Mouse (Mus musculus): ENCODE results near the gene Rab3gap2. TPM values are rescaled to one million over a fixed set of nuclear protein-coding genes. Genes with fewer than 3 reads are reported as not detected.
A peak's percentile ranks its signal among the peaks of the same experiment; 100 is the strongest.

Gene Rab3gap2
- polyA plus RNA-seq (2015; fragmentation: Nextera tagmentation; extraction: Ambion mirVana): 20.1 and 20.4 TPM in 2 replicates

- H3K27ac ChIP-seq (ENCODE audit: low read length): peak within 1 kb of the TSS; percentile 92
- no peaks in the 10 kb centered on the region for H3K27me3 ChIP-seq (ENCODE audit: control insufficient read depth, insufficient read depth, low read depth, low read length)
- WGBS: under 1% methylated on average over 57 of the region's 57 CpGs
Measured at GRCm38 (mm10) chr1:185203909-185204661, at the start of gene Rab3gap2. TSS of gene Rab3gap2 (plus strand) at chr1:185204117.

GRCm38 (mm10) chr1:185173641-185174040, 30.3 kb upstream of the Rab3gap2 start:
- Histone ChIP-seq H3K4me1 (replicated peaks; ENCODE audit: control insufficient read depth, insufficient read depth, low read length) (no peaks in the 10 kb centered on the region), H3K36me3 (ENCODE audit: control insufficient read depth, insufficient read depth, low read length) (no peaks in the 10 kb centered on the region), H3K27ac (ENCODE audit: low read length) (no peak overlapping the region), H3K4me2 (ENCODE audit: low read depth, low read length) (no peak overlapping the region), H3K27me3 (ENCODE audit: control insufficient read depth, insufficient read depth, low read depth, low read length) (no peaks in the 10 kb centered on the region), H3K9ac (ENCODE audit: low read length) (no peak overlapping the region), H3K9me3 (ENCODE audit: control insufficient read depth, low read length) (no peaks in the 10 kb centered on the region), H3K4me3 (ENCODE audit: low read length) (no peak overlapping the region)
- 83% methylated on average over 5 of the region's 5 CpGs for WGBS
- ATAC-seq (ENCODE audit: low read depth): no peak

More at GRCm38 (mm10) chr1:185203909-185204661, at the start of gene Rab3gap2:
- Histone ChIP-seq H3K9ac (ENCODE audit: low read length) (peak within 1 kb of the TSS; percentile 96), H3K4me3 (ENCODE audit: low read length) (peak within 1 kb of the TSS; percentile 88), H3K4me1 (replicated peaks; ENCODE audit: control insufficient read depth, insufficient read depth, low read length) (peaks cover 4% of the 10 kb centered on the region), H3K4me2 (ENCODE audit: low read depth, low read length) (peak within 1 kb of the TSS; percentile 84), H3K36me3 (ENCODE audit: control insufficient read depth, insufficient read depth, low read length) (0 out of 2 replicates have a peak, but pooled peaks cover 2% of the 10 kb centered on the region), H3K9me3 (ENCODE audit: control insufficient read depth, low read length) (no peaks in the 10 kb centered on the region)
- ATAC-seq (ENCODE audit: low read depth): peak; percentile 97

- no peak overlapping the region for H3K4me3 ChIP-seq (ENCODE audit: low read length)
- no peak overlapping the region for H3K27ac ChIP-seq (ENCODE audit: low read length)
- H3K9me3 ChIP-seq (ENCODE audit: control insufficient read depth, low read length): no peaks in the 10 kb centered on the region
- WGBS: 73% methylated on average over 6 of the region's 6 CpGs
- H3K4me2 ChIP-seq (ENCODE audit: low read depth, low read length): no peak overlapping the region
- H3K27me3 ChIP-seq (ENCODE audit: control insufficient read depth, insufficient read depth, low read depth, low read length): no peaks in the 10 kb centered on the region
- ATAC-seq (ENCODE audit: low read depth): no peak
- no peaks in the 10 kb centered on the region for H3K4me1 ChIP-seq (replicated peaks; ENCODE audit: control insufficient read depth, insufficient read depth, low read length)
- no peaks in the 10 kb centered on the region for H3K36me3 ChIP-seq (ENCODE audit: control insufficient read depth, insufficient read depth, low read length)
- H3K9ac ChIP-seq (ENCODE audit: low read length): no peak overlapping the region
Measured at GRCm38 (mm10) chr1:185177860-185178259, 26.1 kb upstream of the Rab3gap2 start.

GRCm38 (mm10) chr1:185183591-185184330, 20.2 kb upstream of the Rab3gap2 start:
- 50% methylated on average over 9 of the region's 9 CpGs for WGBS

GRCm38 (mm10) chr1:185185556-185185955, 18.4 kb upstream of the Rab3gap2 start:
- no peak overlapping the region for H3K4me2 ChIP-seq (ENCODE audit: low read depth, low read length)
- 57% methylated on average over 9 of the region's 9 CpGs for WGBS
- no peaks in the 10 kb centered on the region for H3K27me3 ChIP-seq (ENCODE audit: control insufficient read depth, insufficient read depth, low read depth, low read length)
- H3K4me1 ChIP-seq (replicated peaks; ENCODE audit: control insufficient read depth, insufficient read depth, low read length): no peaks in the 10 kb centered on the region
- H3K36me3 ChIP-seq (ENCODE audit: control insufficient read depth, insufficient read depth, low read length): no peaks in the 10 kb centered on the region
- no peak overlapping the region for H3K27ac ChIP-seq (ENCODE audit: low read length)
- H3K9ac ChIP-seq (ENCODE audit: low read length): no peak overlapping the region
- no peak for ATAC-seq (ENCODE audit: low read depth)
- H3K4me3 ChIP-seq (ENCODE audit: low read length): no peak overlapping the region
- H3K9me3 ChIP-seq (ENCODE audit: control insufficient read depth, low read length): no peaks in the 10 kb centered on the region

More at GRCm38 (mm10) chr1:185183591-185184330, 20.2 kb upstream of the Rab3gap2 start:
- H3K9me3 ChIP-seq (ENCODE audit: control insufficient read depth, low read length): no peaks in the 10 kb centered on the region
- no peaks in the 10 kb centered on the region for H3K27me3 ChIP-seq (ENCODE audit: control insufficient read depth, insufficient read depth, low read depth, low read length)
- no peak overlapping the region for H3K4me3 ChIP-seq (ENCODE audit: low read length)
- H3K4me1 ChIP-seq (replicated peaks; ENCODE audit: control insufficient read depth, insufficient read depth, low read length): no peaks in the 10 kb centered on the region
- no peak overlapping the region for H3K27ac ChIP-seq (ENCODE audit: low read length)
- H3K36me3 ChIP-seq (ENCODE audit: control insufficient read depth, insufficient read depth, low read length): no peaks in the 10 kb centered on the region
- H3K4me2 ChIP-seq (ENCODE audit: low read depth, low read length): no peak overlapping the region
- no peak overlapping the region for H3K9ac ChIP-seq (ENCODE audit: low read length)
- 0 out of 2 replicates have a peak, but pooled peaks have one; percentile 43 for ATAC-seq (ENCODE audit: low read depth)

GRCm38 (mm10) chr1:185187135-185187785, 16.7 kb upstream of the Rab3gap2 start:
- no peaks in the 10 kb centered on the region for H3K9me3 ChIP-seq (ENCODE audit: control insufficient read depth, low read length)
- WGBS: 59% methylated on average over 13 of the region's 13 CpGs
- H3K4me3 ChIP-seq (ENCODE audit: low read length): no peak overlapping the region
- ATAC-seq (ENCODE audit: low read depth): peak; percentile 71; the same call in 1 of the 2 replicates
- H3K36me3 ChIP-seq (ENCODE audit: control insufficient read depth, insufficient read depth, low read length): no peaks in the 10 kb centered on the region
- H3K4me1 ChIP-seq (replicated peaks; ENCODE audit: control insufficient read depth, insufficient read depth, low read length): no peaks in the 10 kb centered on the region
- no peak overlapping the region for H3K27ac ChIP-seq (ENCODE audit: low read length)
- H3K9ac ChIP-seq (ENCODE audit: low read length): no peak overlapping the region
- no peak overlapping the region for H3K4me2 ChIP-seq (ENCODE audit: low read depth, low read length)
- no peaks in the 10 kb centered on the region for H3K27me3 ChIP-seq (ENCODE audit: control insufficient read depth, insufficient read depth, low read depth, low read length)

GRCm38 (mm10) chr1:185189901-185190300, 14.0 kb upstream of the Rab3gap2 start:
- no peaks in the 10 kb centered on the region for H3K9me3 ChIP-seq (ENCODE audit: control insufficient read depth, low read length)
- 0 out of 2 replicates have a peak, but pooled peaks cover 2% of the 10 kb centered on the region for H3K4me1 ChIP-seq (replicated peaks; ENCODE audit: control insufficient read depth, insufficient read depth, low read length)
- no peak overlapping the region for H3K9ac ChIP-seq (ENCODE audit: low read length)
- H3K4me3 ChIP-seq (ENCODE audit: low read length): no peak overlapping the region
- H3K27ac ChIP-seq (ENCODE audit: low read length): no peak overlapping the region
- no peak for ATAC-seq (ENCODE audit: low read depth)
- H3K36me3 ChIP-seq (ENCODE audit: control insufficient read depth, insufficient read depth, low read length): no peaks in the 10 kb centered on the region
- H3K27me3 ChIP-seq (ENCODE audit: control insufficient read depth, insufficient read depth, low read depth, low read length): peaks cover 3% of the 10 kb centered on the region
- 81% methylated on average over 9 of the region's 9 CpGs for WGBS
- H3K4me2 ChIP-seq (ENCODE audit: low read depth, low read length): no peak overlapping the region

- Histone ChIP-seq H3K4me1 (replicated peaks; ENCODE audit: control insufficient read depth, insufficient read depth, low read length) (0 out of 2 replicates have a peak, but pooled peaks cover 2% of the 10 kb centered on the region), H3K27me3 (ENCODE audit: control insufficient read depth, insufficient read depth, low read depth, low read length) (peaks cover 3% of the 10 kb centered on the region), H3K9me3 (ENCODE audit: control insufficient read depth, low read length) (no peaks in the 10 kb centered on the region), H3K36me3 (ENCODE audit: control insufficient read depth, insufficient read depth, low read length) (no peaks in the 10 kb centered on the region), H3K9ac (ENCODE audit: low read length) (no peak overlapping the region), H3K4me3 (ENCODE audit: low read length) (no peak overlapping the region), H3K4me2 (ENCODE audit: low read depth, low read length) (no peak overlapping the region), H3K27ac (ENCODE audit: low read length) (no peak overlapping the region)
- 61% methylated on average over 8 of the region's 8 CpGs for WGBS
- ATAC-seq (ENCODE audit: low read depth): no peak
Measured at GRCm38 (mm10) chr1:185192087-185192486, 11.8 kb upstream of the Rab3gap2 start.

GRCm38 (mm10) chr1:185193509-185193908, 10.4 kb upstream of the Rab3gap2 start:
- H3K27ac ChIP-seq (ENCODE audit: low read length): no peak overlapping the region
- H3K9ac ChIP-seq (ENCODE audit: low read length): no peak overlapping the region
- peak overlapping the region; percentile 32; the same call in 1 of the 2 replicates for H3K4me2 ChIP-seq (ENCODE audit: low read depth, low read length)
- 10% methylated on average over 10 of the region's 10 CpGs for WGBS
- no peaks in the 10 kb centered on the region for H3K9me3 ChIP-seq (ENCODE audit: control insufficient read depth, low read length)
- no peaks in the 10 kb centered on the region for H3K36me3 ChIP-seq (ENCODE audit: control insufficient read depth, insufficient read depth, low read length)
- ATAC-seq (ENCODE audit: low read depth): no peak
- H3K4me3 ChIP-seq (ENCODE audit: low read length): no peak overlapping the region
- 0 out of 2 replicates have a peak, but pooled peaks cover 2% of the 10 kb centered on the region for H3K4me1 ChIP-seq (replicated peaks; ENCODE audit: control insufficient read depth, insufficient read depth, low read length)
- H3K27me3 ChIP-seq (ENCODE audit: control insufficient read depth, insufficient read depth, low read depth, low read length): peaks cover 3% of the 10 kb centered on the region

Measured in lung, embryonic 16.5 days (tissue).